Mouse (Mus musculus) intestine, postnatal 0 days (tissue): ENCODE results near the gene Atp8a2. TPM values are rescaled to one million over a fixed set of nuclear protein-coding genes. Genes with fewer than 3 reads are reported as not detected.

Experiments
- ATAC-seq: fragments of 200-750 bp; cut with Nextera tagmentation; 2 replicates; pipeline ENCODE4 v1.8.0; 2017; ENCODE audit warnings: mild to moderate bottlenecking, moderate TSS enrichment, moderate library complexity
- H3K27ac ChIP-seq: fragments of 300-500 bp; sonication (generic); 2 replicates; pipeline ENCODE4 v1.5.1; 2014; ENCODE audit warnings: mild to moderate bottlenecking, low read depth, low read length, moderate library complexity
- H3K27me3 ChIP-seq: fragments of 300-500 bp; sonication (generic); replicated peaks from 2 replicates; pipeline ENCODE4 v1.6.1; 2014; ENCODE audit warnings: low read length, mixed read lengths; ENCODE audit not compliant: control insufficient read depth, insufficient read depth
- H3K36me3 ChIP-seq: fragments of 300-500 bp; sonication (generic); 2 replicates; pipeline ENCODE4 v1.6.1; 2014; ENCODE audit warnings: mild to moderate bottlenecking, moderate library complexity; ENCODE audit not compliant: control insufficient read depth, insufficient read depth
- H3K4me1 ChIP-seq: fragments of 300-500 bp; sonication (generic); replicated peaks from 2 replicates; pipeline ENCODE4 v1.6.1; 2014; ENCODE audit warnings: antibody characterized with exemption, low read length, mixed read lengths; ENCODE audit not compliant: control insufficient read depth, insufficient read depth
- H3K4me2 ChIP-seq: fragments of 300-500 bp; sonication (generic); replicated peaks from 2 replicates; pipeline ENCODE4 v1.6.1; 2014; ENCODE audit warnings: low read depth, mild to moderate bottlenecking, moderate library complexity
- H3K4me3 ChIP-seq: fragments of 300-500 bp; sonication (generic); 2 replicates; pipeline ENCODE4 v1.5.1; 2014; ENCODE audit warnings: low read depth, low read length
- H3K9ac ChIP-seq: fragments of 300-500 bp; sonication (generic); 2 replicates; pipeline ENCODE4 v1.6.1; 2014; ENCODE audit warnings: mild to moderate bottlenecking, low read depth, low read length
- H3K9me3 ChIP-seq: fragments of 300-500 bp; sonication (generic); 2 replicates; pipeline ENCODE4 v1.6.1; 2016; ENCODE audit warnings: mixed run types; ENCODE audit not compliant: control insufficient read depth
- CTCF ChIP-seq: sonication (generic); IDR thresholded peaks from 2 replicates; pipeline ENCODE4 v1.5.1; 2016; ENCODE audit warnings: low read depth, mild to moderate bottlenecking, control low read depth, antibody characterized with exemption, moderate library complexity
- WGBS: fragments of 180-500 bp; shearing (Covaris S2); extraction: QIAGEN DNeasy Blood & Tissue Kit; methylation state at CpG from one replicate; pipeline ENCODE4 v1.1.7; 2014; 5-methylcytosine and 5-hydroxymethylcytosine counted together
- polyA plus RNA-seq: library from polyadenylated mRNA; unstranded; fragments of >200 nt; fragmentation: Nextera tagmentation; extraction: Ambion mirVana; gene quantifications from 2 replicates; pipeline ENCODE4 v1.2.1, GENCODE M21; 2015

Atp8a2 gene
- 3.8 and 5.1 TPM in 2 replicates for polyA plus RNA-seq

- ATAC-seq, result no peak
- no peak within 1 kb of the TSS for H3K27ac ChIP-seq
Measured at GRCm38 (mm10) chr14:60196884-60197283, at the start of gene Atp8a2. Gene Atp8a2 (minus strand): TSS chr14:60197179.

GRCm38 (mm10) chr14:60238551-60238950 is 41.6 kb upstream of the Atp8a2 start:
- Histone ChIP-seq H3K4me3 (no peak overlapping the region), H3K4me2 (no peak overlapping the region), H3K9ac (no peak overlapping the region), H3K4me1 (no peaks in the 10 kb centered on the region), H3K36me3 (peaks cover 34% of the 10 kb centered on the region), H3K9me3 (no peaks in the 10 kb centered on the region), H3K27ac (no peak overlapping the region), H3K27me3 (no peaks in the 10 kb centered on the region)
- WGBS, result 85% methylated on average over 3 of the region's 3 CpGs
- no peak for ATAC-seq
- no peak for TF ChIP-seq CTCF

More at GRCm38 (mm10) chr14:60196884-60197283, at the start of gene Atp8a2:
- no peak for TF ChIP-seq CTCF
- Histone ChIP-seq H3K4me2 (no peak within 1 kb of the TSS), H3K4me3 (no peak within 1 kb of the TSS), H3K27me3 (no peaks in the 10 kb centered on the region), H3K9me3 (no peaks in the 10 kb centered on the region), H3K36me3 (no peaks in the 10 kb centered on the region), H3K9ac (no peak within 1 kb of the TSS), H3K4me1 (no peaks in the 10 kb centered on the region)
- WGBS, result 66% methylated on average over 7 of the region's 7 CpGs

GRCm38 (mm10) chr14:60219886-60220285 is 22.9 kb upstream of the Atp8a2 start:
- Histone ChIP-seq H3K4me1 (peaks cover 4% of the 10 kb centered on the region; the same call in 1 of the 2 replicates), H3K9ac (no peak overlapping the region), H3K9me3 (no peaks in the 10 kb centered on the region), H3K27ac (no peak overlapping the region), H3K4me3 (no peak overlapping the region), H3K36me3 (peaks cover 15% of the 10 kb centered on the region), H3K27me3 (no peaks in the 10 kb centered on the region), H3K4me2 (no peak overlapping the region)
- no peak for ATAC-seq
- WGBS, result 85% methylated on average over 10 of the region's 10 CpGs
- no peak for TF ChIP-seq CTCF

- WGBS, result 95% methylated on average over 4 of the region's 4 CpGs
- Histone ChIP-seq H3K9me3 (no peaks in the 10 kb centered on the region), H3K27me3 (no peaks in the 10 kb centered on the region), H3K4me1 (peaks cover 9% of the 10 kb centered on the region; the same call in 1 of the 2 replicates), H3K4me3 (no peak overlapping the region), H3K9ac (no peak overlapping the region), H3K27ac (no peak overlapping the region), H3K36me3 (peaks cover 9% of the 10 kb centered on the region), H3K4me2 (no peak overlapping the region)
- no peak for ATAC-seq
- TF ChIP-seq CTCF, result no peak
Measured at GRCm38 (mm10) chr14:60217616-60218015, 20.6 kb upstream of the Atp8a2 start.

GRCm38 (mm10) chr14:60216125-60216524 is 19.1 kb upstream of the Atp8a2 start:
- no peak overlapping the region for H3K4me3 ChIP-seq
- ATAC-seq, result no peak; the same call in 1 of the 2 replicates
- no peaks in the 10 kb centered on the region for H3K27me3 ChIP-seq
- TF ChIP-seq CTCF, result no peak
- 80% methylated on average over 1 of the region's 1 CpGs for WGBS
- H3K9me3 ChIP-seq, result no peaks in the 10 kb centered on the region
- no peak overlapping the region for H3K9ac ChIP-seq
- H3K27ac ChIP-seq, result no peak overlapping the region
- peaks cover 3% of the 10 kb centered on the region for H3K36me3 ChIP-seq
- H3K4me1 ChIP-seq, result peaks cover 9% of the 10 kb centered on the region; the same call in 1 of the 2 replicates
- H3K4me2 ChIP-seq, result no peak overlapping the region

GRCm38 (mm10) chr14:60215000-60215399 is 18.0 kb upstream of the Atp8a2 start:
- 40% methylated on average over 3 of the region's 3 CpGs for WGBS
- H3K27me3 ChIP-seq, result no peaks in the 10 kb centered on the region
- H3K4me1 ChIP-seq, result peaks cover 9% of the 10 kb centered on the region; the same call in 1 of the 2 replicates
- no peaks in the 10 kb centered on the region for H3K36me3 ChIP-seq
- H3K9me3 ChIP-seq, result no peaks in the 10 kb centered on the region
- peak; percentile 85 for ATAC-seq
- H3K27ac ChIP-seq, result no peak overlapping the region
- no peak overlapping the region for H3K9ac ChIP-seq
- H3K4me2 ChIP-seq, result no peak overlapping the region
- TF ChIP-seq CTCF, result no peak
- no peak overlapping the region for H3K4me3 ChIP-seq

GRCm38 (mm10) chr14:60214040-60214439 is 17.1 kb upstream of the Atp8a2 start:
- no peak overlapping the region for H3K4me3 ChIP-seq
- no peaks in the 10 kb centered on the region for H3K9me3 ChIP-seq
- TF ChIP-seq CTCF, result no peak
- H3K27ac ChIP-seq, result no peak overlapping the region
- H3K27me3 ChIP-seq, result no peaks in the 10 kb centered on the region
- 61% methylated on average over 1 of the region's 1 CpGs for WGBS
- H3K9ac ChIP-seq, result no peak overlapping the region
- no peaks in the 10 kb centered on the region for H3K36me3 ChIP-seq
- H3K4me1 ChIP-seq, result peaks cover 9% of the 10 kb centered on the region; the same call in 1 of the 2 replicates
- no peak for ATAC-seq
- H3K4me2 ChIP-seq, result no peak overlapping the region
